Mouse (Mus musculus) lung, adult 2 months (tissue): ENCODE measurements around the gene Pou4f1.

Experiments
- CTCF ChIP-seq: fragments of 200-500 bp; IDR thresholded peaks from 2 replicates; pipeline ENCODE4 v1.5.1; 2011; ENCODE audit warnings: mild to moderate bottlenecking, low read length, control low read depth; ENCODE audit not compliant: insufficient read depth
- POLR2A ChIP-seq: fragments of 200-500 bp; IDR thresholded peaks from 2 replicates; pipeline ENCODE4 v1.6.1; 2011; ENCODE audit warnings: low read depth, mild to moderate bottlenecking, control low read depth, low read length, borderline replicate concordance; ENCODE audit errors: extremely low read depth

DNA sequence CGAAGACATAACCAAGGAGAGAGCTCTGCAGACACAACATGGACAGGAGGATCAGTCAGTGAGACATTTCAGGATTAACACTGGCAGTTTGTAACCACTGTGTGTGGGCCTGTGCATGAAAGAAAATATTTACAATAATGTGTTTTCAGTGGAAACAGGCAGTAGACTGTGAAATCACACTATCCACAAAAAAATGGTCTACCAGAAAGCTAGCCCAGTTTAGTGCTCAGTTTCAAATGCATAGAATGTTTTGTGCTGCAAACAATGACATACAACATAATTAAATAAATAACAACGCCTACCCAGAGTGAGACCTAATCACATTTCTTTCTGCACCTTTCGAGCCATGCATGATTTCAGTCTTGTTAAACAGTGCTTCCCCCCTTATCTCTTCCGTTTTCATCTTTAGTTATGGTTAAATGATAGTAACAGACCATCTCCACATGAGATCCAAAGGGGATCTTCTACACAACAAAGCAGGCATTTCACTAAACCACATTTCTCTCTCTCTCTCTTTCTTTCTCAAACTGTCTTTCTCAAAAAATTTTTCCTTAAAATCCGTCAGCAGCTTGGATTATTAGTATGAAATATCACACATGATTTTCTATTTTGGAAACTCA lies 4.1 kb downstream of the Pou4f1 start:
- TF ChIP-seq CTCF (no peak), POLR2A (no peak)
